Mouse (Mus musculus) frontal cortex, adult (tissue): ENCODE data around the gene Camsap2.

ENCODE experiments used
- ATAC-seq: cut with Nextera tagmentation; 2 replicates; pipeline ENCODE4 v1.9.2; 2017; ENCODE audit warnings: mild to moderate bottlenecking, moderate library complexity, mixed read lengths; ENCODE audit not compliant: low TSS enrichment

Camsap2 gene

DNA sequence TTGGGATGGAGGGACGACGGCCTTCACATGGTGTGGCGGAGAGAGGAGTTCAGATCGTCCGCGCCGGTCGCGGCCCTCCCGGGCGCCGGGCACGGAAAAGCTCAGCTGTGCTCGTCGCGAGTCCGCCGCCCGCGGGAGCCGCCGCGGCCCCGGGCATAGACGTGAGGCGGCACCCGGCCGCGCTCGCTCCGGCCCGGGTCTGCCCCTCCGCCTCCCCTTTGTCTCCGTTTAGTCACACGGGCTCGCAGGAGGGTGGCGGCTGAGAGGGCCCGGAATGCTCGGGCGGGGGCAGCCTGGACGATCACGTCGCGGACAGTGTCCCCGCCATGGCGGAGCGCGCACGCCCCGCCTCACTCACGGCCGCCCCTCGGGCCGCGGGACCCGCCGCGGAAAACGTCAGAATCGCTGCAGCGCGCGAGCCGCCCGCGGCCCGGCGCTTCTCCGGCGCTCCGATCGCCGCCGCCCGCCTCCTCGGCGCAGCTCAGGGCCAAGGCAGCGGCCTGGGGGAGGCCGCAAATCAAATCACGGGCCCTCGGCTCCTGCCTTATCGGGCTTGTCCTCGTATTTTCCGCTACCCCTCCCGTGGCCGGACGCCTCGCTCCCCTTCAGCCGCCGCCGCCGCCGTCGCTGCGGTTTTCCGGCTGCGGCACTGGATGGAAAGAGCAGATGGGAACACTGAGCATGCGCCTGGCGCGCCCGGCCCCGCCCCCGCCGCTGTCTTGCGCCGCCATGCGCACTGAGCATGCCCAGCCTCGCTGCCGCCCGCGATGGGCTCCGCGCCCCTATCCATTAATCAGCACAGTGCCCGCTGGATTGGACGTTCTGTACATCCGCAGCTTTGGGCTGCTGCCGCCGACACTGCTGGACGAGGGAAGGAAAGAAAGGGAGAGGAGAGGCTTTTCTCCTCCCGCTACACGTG, at the start of gene Camsap2:
Gene Camsap2 (minus strand): TSS at position 651 of the 919 bp plus-strand sequence.
- ATAC-seq, result peak; percentile 89

DNA sequence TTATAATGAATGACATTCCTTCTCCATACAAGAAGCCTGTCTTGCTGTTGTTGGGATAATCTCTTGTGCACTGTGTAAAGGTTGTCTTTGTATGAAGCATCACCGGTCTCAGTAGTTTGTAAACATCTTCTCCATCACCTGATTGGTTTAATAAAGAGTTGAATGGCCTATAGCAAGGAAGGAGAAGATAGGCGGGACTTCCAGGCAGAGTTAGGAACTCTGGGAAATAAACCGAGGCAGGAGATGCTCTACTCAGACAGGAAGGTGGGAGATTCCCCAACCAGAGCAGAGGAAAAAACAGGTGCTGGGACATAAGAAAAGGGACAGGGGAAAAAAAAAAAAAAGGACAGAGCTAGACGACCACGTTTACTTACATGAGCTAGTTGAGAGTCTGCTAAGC, 49.2 kb upstream of the Camsap2 start:
- no peak for ATAC-seq

DNA sequence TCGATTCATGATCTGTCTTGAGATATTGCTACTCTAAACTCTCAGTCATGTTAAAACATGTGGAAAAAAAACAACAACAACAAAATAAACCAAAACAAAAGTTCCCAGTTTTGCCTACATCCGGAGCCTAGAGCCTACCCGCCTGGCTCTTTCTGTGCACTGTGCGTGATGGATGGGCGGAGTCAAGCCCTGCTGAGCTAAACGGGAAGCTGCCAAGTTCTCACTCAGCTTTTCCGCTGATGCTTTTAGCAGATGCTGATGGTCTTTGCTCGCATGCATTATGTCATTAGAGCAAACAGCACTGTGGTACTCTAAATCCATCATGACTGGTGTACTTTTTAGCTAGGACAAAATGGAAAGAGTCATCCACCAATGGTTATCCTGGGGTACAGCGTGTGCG, 48.6 kb upstream of the Camsap2 start:
- no peak for ATAC-seq

DNA sequence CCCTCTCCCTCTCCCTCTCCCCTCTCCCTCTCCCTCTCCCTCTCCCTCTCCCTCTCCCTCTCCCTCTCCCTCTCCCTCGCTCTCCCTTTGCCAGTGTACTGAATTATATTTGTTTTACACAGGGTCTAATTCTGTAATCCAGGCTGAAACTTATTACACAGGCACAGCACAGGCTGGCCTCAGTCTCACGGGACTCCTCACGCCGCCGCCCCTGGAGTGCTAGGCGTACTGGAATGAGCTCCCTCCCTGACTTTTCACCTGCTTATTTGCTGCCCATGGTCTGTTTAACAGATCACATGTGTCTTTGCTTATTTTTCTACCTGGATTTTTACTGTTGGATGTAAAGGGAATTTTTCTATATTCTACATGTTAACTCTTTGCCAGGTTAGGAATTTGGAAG, 41.0 kb upstream of the Camsap2 start:
- ATAC-seq, result no peak

DNA sequence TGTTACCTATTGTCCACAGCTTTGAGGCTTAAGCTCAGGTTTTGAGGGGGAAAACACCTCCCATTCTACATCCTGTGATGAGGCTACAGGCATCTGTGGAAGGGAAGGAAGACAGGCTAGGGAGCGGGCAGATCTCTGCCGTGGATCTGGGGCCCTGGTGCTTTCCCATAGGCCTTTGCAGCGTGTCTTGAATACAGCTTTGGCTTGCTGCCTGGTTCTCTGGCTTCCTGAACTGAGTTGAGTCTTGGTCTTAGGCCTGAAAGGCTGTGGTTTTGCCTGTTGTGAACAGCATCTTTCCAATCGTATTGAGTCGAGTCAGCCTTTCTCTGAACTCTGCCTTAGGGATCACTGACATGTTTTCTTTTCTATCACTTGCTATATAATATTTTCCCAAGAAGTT, 35.7 kb upstream of the Camsap2 start:
- no peak for ATAC-seq

DNA sequence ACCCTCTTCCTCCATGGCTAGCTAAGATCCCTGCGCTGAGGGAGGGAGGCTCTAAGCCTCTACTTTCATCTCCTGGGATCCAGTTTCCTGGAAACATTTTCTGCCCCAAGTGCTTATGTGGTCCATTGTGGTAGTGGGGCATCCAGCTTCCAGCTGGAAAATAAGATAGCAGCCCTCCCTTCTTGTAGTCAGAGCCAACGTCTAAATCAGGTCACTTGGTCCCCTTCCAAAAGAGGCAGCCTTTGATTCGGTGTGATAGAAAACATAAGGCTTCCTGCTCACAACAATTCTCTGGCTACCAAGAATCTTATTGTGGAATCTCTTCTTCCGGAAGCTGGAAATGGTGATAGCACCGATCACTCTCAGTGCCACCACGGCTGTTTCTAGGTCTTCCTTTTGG, 35.3 kb upstream of the Camsap2 start:
- no peak for ATAC-seq

DNA sequence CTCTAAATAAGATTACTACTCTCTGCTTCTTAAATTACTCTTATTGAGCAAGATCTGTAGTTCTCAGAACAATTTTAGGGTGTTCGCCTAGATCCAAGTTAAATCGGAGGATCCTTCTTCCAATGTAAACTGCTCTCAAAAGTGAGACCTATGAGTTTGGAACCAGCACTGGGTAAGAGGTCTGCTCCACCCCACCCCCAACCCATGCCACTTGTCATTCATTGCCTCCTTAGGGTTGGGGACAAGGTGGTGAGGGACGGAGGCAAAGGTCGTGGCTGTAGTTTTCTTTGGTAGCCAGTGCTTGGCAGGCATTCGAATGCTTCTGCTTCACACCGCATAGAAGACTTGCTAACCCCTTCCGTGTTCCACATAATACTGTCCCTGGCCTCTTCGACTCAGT, 34.7 kb upstream of the Camsap2 start:
- ATAC-seq, result no peak

DNA sequence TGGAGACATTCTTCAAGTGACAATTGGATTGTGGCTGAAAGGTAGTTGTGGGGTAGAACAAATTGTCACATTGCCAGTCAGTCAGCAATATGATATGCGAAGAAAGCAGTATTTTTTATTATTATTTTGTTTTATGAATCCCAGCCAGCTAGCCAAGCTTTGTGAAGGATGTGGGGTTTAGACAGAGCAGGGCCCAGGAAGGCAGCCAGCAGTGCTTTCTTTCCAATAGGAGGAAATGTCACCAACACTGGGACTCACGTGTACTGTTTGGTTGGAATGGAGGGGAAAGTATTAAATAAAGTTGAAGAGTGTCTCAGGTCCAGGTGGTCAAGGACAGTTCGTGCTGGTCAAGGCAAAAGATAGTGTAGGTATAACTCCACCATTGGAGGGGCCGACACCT, 34.3 kb upstream of the Camsap2 start:
- no peak for ATAC-seq

DNA sequence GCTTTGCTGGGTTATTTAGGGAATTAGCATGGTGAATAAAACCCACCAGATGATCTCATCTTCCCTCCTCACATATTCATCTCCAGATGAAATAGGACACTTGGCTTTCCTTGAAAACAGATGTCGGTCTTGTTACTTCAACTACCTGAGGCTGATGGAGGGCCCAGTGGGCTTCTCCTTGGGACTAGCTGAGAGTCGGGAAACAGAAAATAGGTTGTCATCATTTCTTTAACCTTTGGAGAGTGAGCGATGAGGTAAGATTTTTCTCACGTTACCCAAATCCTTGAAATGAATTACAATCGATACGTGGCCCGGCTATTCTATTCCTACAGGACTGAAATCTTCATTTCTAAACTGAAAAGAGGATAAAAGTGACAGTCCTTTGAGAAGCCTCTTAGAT, 33.4 kb upstream of the Camsap2 start:
- ATAC-seq, result no peak

DNA sequence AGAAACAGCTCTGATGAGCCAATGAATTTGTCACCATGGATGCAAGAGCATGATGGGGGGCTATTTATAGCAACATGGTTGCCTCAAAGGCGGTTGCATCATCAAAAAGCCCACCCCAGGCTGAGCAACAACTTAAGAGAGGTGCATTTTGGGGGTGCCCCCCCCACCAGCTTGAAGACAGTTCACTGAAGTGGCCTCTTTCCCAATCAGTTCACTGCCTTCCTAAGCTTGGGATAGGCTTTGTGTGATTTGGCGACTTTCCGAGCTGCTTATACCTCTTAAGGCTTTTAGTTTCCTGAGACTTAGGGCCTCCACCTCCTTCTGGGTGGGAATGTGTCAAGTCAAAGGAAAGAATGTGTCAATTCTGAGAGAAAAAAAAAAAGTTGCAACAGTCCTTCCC, 20.1 kb upstream of the Camsap2 start:
- ATAC-seq, result no peak

DNA sequence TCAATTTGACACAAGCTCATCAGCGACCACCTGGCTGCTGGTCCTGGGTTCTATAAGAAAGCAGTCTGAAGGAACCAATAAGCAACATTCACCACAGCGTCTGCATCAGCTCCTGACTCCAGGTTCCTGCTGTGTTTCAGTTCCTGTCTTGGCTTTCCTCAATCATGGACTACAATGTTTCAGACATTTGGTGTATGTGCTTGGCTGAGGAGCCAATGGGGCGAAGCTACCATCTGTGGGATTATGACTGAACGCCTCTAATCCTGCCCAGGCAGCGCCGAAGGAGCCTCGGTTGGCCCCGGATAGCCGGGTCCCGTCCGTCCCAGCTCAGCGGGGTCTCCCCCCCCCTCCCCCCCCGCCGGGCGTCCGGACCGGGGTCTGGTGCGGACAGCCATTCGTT, 18.8 kb upstream of the Camsap2 start:
- no peak for ATAC-seq

DNA sequence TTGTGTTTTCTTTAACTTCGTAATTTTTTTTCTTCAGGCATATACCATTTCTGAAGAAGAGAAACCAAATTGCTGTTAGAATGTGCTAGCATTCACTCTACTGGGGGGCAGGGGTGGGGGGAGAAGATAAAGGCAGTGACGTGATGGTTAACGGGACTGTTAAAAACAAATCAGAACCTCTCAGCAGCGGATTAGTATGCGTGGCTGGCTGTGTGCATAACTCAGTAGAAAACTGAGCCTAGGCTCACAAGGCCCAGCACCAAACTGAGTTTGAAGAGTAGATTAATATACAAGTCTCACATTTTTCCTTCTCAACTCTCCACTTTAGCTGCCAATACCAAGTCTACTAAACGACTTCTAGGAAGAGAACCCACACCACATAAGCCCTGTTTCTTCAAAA, 17.1 kb upstream of the Camsap2 start:
- no peak for ATAC-seq

DNA sequence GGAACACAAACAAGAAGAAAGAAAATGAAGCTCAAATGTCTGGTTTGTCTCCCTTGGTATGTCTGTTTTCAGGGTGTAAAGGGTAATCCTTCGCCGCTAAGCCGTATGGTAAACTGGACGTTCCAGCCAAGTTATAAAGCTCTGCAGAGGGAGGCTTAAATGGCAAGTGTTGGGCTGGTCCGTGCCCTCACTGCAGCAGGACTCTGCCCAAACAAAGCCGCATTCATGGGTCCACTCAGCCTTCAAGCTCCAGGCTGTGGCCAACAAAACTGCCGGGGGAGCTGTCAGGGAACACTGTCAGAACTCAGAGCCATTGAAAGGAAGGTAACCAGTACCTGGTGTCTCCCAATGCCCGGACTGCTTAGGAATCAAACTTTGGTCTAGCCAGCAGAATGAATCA, 16.7 kb upstream of the Camsap2 start:
- ATAC-seq, result peak; percentile 65; the same call in 1 of the 2 replicates

DNA sequence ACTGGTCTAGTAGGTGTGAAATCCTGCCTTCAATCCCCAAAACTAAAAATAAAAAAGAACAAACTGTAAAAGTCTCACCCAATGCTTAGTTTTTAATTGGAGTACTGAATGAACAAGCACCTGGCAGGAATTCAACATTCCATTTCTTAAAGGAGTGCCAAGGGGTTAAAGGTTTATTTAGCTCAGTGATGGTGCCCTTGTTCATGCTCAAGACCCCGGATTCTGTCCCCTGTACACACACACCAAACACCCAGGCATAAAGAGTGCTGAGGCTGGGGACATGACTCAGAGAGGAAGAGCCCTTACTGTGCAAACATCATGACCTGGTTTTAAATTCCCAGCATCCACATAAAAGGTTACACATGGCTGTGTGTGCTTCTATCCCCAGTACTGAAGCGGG, 15.5 kb upstream of the Camsap2 start:
- ATAC-seq, result no peak

DNA sequence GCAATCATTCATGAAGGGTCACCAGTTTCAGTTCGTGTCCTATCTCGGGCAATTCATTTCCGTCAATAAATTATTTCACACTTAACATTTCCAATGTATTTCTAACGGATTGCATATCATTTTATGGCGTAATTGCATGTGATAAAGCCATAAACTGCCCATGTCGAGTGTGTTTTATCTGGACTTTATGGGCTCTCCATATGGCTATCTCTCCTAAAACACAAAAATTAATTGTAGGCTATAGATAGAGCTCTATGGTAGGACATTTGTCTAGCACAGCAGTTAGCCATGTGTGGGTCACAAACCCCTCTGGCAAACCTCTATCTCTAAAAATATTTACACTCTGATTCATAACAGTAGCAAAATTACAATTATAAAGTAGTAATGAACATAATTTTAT, 15.0 kb upstream of the Camsap2 start:
- ATAC-seq, result no peak

DNA sequence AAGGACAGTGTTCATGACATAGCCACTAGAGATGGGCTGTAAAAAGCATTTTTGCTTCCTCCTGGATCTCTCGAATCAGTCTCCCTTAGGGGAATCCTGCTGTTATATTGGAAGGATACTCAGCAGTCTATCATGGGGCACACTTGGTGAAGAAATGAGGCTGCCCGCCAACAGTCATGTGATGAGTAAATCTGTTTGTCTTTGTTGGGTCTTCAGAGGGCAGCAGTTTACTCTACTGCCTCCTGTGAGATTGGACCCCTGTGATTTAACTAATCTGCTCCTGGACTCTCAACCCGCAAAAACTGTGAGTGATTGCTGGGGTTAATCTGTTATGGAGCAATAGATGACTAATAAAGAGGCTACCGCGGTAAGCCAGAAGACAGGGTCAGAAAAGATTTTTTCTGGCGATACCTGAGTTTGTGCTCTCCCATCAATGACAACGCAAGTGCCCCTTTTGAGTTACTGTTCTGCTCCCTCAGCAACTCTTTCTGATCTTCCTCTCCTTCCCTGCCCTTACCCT, 13.0 kb upstream of the Camsap2 start:
- ATAC-seq, result no peak

DNA sequence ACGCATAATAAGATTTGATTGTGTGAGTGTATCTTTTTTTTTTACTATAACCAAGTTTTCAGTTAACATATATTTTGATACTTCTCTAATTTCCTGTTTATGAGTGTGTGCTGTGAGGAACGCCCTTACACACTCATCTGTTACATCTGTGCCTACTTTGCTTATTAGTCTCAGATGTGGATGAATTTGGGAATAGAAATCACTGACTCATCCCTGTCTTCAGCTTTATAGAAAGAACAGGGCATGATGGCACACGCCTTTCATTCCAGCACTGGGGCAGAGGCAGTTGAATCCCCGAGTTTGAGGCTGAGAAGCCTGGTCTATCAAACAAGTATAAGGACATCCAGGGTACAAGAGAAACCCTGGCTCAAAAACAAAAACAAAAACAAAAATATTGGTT, 9.7 kb upstream of the Camsap2 start:
- ATAC-seq, result no peak

DNA sequence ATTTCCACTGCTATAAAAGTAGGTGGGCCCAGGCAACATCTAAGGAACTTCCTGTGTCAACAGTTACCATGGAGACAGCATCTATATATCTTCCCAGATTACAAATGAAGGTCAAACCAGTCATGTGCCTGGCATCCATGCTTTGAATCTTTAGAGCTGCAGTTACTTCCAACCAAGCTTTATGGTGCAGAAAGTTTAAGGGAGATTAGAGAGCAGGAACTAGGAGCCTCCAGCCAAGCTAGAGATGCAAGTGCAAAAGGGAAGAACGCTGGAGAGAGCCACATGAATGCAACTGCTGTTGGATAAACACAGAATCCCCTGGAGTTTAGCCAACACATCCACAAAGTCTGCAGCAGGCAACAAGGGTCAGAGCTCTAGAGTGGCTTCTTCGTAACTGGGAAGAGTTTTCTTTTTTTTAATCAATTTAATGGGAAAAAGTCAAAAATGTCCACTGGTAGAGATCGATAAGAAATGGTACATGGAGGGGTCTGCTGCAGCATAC, 4.8 kb upstream of the Camsap2 start:
- no peak for ATAC-seq

DNA sequence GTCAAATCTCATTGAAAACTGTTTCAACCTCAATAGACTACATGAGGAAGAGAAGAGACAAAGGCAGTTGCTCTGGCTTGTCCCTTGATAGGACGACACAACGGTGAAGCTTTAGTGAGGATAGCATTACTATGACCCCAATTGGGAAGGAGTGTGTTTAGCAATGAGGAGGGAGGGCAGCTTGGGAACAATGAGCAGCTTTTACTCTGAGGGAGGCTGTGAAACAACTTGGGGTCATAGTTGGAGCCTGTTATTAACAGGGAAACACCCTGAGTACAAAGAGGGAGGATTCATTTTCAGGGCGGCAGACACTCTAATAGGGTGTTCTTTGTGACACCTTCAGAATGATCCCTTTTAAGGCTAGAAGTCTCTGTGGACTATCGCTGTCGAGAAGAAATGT, 2.2 kb upstream of the Camsap2 start:
- ATAC-seq, result no peak

DNA sequence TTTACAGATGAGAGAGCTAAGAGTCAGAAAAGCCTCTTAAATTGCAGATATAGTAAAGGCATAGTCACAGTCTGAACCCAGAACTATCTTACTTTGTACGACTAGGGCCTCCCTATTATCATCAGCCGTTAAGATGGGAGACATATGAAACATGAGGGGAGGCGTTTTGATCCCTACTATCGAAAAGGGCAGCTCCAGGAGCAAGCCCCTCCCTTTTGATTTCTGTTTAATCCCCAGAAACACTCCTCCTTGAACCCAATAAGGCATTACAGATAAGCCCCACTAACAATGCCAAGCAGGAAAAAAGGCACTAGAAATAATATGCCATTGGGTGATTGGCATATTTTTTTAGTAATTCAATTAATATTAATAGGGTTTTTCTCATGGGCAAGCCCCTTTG, 1.2 kb upstream of the Camsap2 start:
- no peak for ATAC-seq

DNA sequence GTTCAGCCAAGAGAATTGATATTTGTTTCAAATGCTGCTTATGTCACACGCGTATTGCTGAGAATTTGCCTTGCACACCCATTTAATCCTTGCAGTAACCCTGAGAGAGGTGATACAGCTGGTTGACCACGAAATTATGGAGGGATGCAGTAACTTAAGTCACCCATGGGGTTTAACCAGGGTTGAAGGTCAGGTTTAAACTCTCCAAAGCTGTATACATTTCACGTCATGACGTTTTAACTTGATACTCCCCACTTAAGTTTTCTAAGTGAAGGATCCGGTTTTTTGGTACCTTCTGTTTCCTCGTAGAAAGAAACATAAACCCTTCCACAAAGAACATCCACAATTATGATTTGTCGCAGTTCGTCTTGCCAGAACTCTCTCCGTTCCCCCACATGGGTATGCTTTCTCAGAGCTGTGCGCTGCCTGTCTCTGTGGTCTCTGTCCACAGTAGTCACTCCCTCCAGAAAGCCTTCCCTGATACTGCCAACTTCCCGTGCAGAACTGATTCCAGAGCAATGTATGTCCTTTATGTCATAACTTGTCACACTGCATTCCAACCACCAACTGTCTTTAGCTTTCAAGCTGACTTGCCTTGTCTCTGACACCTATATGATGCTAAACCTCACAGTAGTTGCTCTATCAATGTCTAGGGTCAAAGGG, 600 bp upstream of the Camsap2 start:
- peak; percentile 17; the same call in 1 of the 2 replicates for ATAC-seq

DNA sequence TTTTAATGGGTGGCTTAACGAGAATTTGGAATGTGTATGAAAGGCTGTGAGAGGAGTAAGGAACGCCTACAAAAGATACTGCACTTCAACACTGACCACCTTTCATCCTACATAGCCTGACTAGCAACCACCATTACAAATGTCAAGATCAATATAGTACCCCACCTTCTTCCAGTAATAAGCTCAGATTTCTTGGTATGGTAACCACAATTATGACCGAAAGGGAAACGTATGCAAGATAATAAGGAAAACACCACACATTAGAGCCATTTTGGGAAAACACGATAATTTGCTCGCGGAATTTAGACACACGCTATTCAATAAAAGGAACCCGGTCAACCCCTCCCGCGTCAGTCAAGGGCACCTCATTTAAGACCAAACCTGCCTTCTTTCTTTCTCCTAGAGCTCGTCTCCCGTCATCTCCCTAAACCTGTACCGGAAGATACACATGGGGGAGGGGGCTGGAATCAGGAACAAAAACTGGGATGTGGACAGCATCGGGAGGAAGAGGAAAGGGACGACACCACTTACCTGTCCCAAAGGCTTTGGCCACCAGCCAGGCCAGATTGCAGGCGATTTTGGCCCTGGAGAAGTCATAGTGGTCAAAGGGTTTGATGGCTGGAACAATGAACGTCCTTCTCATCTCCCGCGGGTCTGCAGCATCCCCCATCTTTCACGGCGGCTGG, 993 bp downstream of the Camsap2 start:
- no peak for ATAC-seq
